Mouse (Mus musculus) kidney, postnatal 25 days (tissue): Measurements from ENCODE around the gene 2310046K23Rik.
"Not testable (repeated sequence)": the region's sequence is repeated elsewhere in the genome, so short reads cannot be mapped to it uniquely, and the experiment has no call there.

Source experiments
- DNase-seq, 2 experiments: peaks; one replicate each; pipeline ENCODE4 v3.0.0; 2021; ENCODE audit warnings: mixed read lengths in 2 of 2

2310046K23Rik gene

DNA sequence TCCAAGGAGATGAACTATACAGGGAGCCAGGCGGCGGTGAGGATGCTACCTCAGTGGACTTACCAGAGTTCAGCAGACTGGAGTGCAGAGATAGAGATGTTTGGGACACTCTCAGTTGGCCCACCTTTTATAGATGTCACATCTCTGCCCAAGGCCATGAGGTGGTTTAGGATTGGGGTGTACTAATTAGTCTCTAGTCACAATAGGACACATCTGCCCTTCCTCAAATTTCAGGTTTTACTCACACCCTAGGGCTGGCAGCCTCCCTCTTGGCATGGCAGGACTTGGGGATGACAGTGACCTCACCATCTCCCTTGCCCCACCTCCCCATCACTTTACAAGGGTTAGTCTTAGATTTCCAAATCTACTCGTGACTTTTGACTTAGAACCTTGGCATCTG, at the start of gene 2310046K23Rik:
2310046K23Rik (minus strand) TSS at position 101 of the 400 bp plus-strand sequence.
- DNase-seq: no peak

DNA sequence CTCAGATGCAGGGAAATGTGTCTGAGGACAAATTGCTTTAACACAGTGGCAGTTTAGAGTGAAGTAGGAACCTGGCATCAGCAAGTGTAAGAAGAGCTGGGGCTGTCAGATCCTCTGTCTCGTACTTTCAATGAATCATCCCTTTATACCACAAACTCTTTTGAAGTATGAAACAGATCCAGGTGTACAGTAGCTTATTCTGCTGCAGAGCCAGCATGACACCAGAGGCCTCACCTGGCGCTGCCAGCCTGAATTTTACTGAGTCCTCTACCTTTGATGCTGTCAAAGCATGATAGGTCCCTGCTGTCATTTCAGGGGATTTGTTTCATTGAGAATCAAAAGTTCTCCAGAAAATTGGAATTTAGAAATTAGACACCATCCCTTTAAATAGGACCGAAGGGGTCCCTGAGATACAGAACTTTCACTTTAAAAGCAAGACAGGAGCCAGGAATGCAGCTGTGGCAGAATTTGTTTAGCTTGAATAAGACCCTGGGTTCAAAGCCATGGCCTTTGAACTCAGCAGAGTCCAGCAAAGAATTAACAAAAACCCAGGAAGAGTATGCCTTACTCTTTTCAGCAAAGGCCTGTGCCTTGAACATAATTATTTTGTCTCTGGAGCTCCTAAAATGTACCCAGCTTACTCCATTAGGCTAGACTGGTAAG, 49.0 kb upstream of the 2310046K23Rik start:
- no peak for DNase-seq

DNA sequence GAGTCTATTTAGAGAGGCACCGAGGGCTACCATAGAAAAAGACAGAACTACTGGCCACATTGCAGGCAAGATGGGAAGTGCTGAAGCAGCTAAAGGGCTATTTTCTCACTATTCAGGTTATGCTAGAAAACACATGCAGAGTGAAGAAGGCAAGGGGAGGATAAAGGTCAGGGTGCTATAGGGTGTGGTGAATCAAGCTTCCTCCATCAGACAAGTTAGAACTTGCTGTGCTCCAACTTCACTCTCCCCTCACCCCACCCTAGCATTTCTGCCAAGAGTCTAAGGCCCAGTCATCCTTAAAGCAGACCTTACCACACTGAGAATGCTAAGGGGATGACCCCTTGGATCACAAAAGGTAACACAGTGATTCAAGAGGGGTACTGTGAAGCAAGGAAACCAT, 45.2 kb upstream of the 2310046K23Rik start:
- no peak for DNase-seq

DNA sequence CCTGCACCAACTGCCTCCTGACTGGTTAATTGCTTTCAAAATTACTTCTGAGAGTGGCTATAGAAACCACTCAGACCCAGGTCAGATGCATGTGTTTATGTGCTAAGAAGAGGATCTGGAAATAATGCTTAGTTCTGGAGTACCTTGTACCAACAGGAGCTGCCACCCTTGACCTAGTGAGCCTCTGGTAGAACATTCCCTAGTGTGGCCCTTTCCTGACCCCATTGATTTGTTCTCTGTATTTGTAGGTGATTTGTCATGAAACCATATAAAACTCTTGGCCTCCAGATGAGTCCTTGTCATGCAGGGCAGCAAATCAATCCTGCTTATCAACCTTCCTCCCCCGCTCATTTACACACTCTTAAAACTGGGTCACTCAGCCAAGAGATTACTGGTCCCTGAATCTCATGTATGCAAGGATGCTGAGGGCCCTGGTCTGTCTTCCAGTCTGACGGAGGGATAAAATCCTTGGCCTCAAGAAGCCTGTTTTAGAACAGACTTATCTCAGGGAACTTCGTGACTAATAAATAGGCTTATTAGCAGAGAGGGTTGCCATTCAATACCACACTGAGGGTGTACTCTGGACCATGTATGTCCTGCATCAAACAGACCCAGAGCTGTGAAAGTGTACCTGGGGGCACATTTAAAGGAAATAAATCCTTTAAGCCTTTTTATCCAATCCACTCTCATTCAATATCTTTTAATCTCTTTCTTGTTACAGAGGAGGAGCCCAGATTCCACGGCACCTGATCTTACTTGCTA, 44.5 kb upstream of the 2310046K23Rik start:
- DNase-seq: no peak

DNA sequence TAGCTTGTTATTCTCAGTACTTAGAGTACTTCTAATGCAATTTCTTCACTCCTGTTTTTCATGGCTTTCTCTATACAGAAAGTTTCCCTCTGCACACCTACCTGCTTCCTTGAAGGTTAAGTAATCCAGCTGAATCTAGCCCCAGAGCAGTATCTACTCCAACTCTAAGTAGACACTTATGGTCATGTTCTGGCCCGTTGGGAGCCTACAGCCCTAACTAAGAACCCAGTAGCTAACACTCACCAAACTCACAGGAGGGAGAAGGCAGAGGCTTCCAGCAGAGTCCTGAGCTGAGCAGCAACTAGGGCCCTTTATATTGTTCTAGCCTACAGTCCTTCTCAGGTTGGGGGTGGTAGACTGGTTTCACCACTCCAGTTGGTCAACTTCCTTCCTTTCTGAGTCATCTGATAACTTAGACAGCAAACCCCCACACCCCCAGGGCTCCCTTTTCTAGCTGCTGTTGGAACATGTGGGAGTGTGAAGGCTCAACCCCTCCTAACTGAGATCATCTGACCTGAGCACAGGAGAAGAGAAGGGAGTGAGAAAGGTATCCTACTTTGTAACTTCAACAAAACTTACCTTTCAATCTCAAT, 39.2 kb upstream of the 2310046K23Rik start, which contains the start of gene Ivl:
Ivl (minus strand) TSS at position 287 of the 593 bp plus-strand sequence.
- DNase-seq: no peak

DNA sequence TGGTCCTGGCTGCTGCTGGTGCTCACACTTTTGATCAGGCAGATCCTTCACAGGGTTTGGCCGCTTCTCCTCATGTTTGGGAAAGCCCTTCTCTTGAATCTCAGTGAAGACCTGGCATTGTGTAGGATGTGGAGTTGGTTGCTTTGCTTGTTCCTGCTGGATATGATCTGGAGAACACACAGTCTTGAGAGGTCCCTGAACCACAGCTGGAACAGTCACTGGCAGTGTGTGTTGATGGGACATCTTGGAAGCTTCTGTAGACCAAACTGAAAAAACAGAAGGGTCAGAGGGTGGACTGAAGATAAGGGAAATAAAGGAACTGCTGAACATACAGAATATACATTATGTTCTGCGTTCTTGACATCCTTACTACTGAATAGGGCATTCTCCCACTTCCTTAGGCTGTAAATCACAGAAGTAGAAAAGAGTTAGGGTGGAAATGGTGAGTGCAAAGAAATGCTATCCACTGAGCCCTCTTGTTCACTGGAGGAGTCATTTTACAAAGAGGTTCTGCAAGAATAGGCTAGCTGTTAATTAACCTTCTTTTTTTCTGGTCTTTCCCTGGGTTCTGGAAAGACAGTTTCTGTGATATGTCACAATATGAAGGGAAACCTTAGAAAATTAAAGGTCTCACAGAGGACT, 38.3 kb upstream of the 2310046K23Rik start:
- DNase-seq: no peak

DNA sequence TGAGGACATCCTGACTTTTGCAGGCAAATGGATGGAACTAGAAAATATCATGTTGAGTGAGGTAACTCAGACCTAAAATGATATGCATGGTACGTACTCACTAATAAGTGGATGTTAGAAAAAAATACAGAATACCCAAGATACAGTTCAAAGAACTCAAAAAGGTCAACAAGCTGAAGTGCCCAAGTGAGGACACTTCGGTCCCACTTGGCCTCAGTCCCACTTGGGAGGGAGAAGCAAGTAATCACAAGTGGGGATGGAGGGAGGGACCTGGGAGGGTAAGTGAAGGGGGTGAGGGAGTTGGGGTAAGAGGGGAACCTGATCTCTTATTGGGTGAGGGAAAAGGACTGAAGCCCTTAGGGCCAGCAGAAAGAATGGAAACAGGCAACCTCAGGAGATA, 34.4 kb upstream of the 2310046K23Rik start:
- DNase-seq: no peak

DNA sequence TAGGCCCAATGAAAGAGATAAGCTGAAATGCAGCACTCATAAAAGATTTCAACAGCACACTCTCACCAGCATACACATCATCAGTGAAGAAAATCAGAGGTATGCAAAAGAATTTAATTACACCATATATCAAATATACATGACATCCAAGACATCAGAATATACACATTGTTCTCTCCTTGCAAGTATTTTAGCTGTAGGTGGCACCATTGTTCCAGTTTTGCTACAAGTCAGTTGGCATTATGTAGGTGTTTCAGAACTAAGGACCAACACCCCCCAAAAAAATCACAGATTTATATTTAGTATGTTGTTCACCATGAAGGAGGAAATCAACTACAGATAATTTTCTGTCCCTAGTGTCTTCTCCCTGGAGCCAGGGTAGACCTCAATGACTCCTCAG, 31.1 kb upstream of the 2310046K23Rik start:
- DNase-seq: peak in 1 of 2 experiments; percentile 5

DNA sequence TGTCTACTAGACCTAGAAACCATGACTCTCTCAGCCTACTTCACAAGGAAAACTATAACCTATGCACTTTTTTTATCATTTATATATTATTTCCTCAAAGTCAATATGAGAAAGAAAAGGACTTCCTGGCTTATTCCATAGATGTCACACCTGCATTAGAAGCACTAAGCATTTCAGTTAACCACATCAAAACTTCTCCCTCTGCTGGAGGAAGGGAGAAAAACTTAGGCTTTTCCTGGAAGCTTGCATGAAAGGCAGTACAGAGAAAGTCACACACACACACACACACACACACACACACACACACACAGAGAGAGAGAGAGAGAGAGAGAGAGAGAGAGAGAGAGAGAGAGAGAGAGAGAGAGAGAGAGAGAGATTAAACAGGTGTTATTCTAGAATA, 22.0 kb downstream of the 2310046K23Rik start:
- DNase-seq: peak in 1 of 2 experiments; percentile 17

DNA sequence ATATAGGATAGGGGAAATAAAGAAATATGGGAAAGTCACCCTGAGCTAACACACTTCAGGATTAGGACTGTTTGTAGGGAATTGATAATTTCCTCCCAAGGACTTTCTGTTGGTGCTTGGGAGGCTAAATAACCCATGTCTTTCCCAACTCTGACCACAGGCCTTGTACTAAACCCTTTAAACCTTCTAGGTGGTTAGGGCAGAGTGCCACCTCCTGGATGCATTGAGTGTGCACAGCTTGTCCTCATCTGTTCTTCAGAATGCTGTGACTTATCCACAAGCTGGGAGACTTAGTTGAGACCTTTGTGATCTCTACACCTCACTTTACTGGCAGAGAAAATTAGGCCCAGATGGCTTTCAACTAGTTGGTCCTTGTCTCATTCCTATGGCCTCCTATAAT, 23.5 kb downstream of the 2310046K23Rik start:
- DNase-seq: peak; percentile 54 to 56

DNA sequence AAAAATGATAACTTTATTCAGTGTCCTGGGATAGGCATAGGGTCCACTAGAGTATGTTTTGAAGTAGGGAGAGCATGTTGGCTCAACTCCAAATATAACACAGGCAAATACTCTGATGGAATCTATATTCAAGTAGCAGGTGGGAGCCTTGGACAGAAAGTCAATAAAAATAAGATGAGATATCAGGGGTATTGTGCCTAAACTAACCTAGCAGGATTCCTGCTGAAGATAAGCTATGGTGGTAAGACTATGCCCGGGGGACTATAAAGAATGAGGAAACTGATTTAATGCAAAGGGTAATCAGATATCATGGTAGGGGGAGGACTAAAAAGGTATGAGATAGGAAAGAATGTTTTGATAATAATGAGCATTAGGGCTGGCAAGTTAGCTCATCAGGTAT, 26.1 kb downstream of the 2310046K23Rik start:
- no peak for DNase-seq

DNA sequence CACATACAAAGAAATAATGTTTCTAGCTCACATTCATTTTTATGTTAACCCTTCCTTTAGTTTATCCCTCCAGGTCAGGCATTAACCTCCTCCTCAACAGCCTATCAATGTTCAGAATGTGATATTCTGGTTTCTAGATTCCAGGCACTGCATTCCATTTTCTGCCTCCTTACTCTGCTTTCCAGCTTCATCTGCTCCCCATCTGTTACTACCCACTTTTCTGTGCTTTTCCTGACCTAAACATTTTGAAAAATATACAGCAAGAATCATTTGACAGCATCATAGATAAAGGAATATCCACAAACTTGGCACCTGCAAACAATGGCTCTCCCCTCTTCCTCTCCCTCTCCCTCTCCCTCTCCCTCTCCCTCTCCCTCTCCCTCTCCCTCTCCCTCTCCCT, 30.8 kb downstream of the 2310046K23Rik start:
- no peak for DNase-seq

DNA sequence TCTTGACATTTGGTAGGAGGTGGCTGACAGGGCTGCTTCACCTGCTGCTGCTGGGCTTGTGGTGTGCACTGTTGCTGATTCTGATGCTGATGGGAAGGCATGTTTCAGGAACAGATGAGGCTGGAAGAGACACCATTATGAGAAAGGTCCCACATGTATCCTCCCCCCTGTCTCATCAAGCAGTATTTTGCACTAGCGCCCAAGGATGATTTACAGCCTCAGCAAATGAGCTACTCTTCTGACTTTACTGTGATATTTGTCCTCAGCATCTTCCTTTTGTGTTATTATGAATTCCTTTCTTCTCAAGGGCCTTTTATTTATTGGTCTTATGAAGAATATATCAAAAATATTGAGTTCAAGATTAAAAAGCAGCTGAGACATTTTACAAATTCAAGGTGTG, 33.9 kb downstream of the 2310046K23Rik start, which contains the start of gene Sprr4:
Sprr4 (minus strand) TSS at position 101 of the 400 bp plus-strand sequence.
- DNase-seq: no peak

DNA sequence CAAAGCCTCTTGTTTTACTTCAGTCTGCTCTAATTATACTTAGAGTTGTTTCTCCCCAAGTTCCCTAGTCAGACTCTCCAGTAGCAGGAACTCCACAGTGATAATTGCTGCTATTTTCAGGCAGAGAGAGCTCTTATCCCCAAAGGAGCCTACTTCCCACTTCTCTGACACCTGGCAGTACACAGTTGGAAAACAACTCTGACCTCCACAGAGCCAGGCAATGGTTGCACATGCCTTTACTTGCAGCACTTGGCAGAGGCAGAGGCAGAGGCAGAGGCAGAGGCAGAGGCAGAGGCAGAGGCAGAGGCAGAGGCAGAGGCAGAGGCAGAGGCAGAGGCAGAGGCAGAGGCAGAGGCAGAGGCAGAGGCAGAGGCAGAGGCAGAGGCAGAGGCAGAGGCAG, 44.0 kb downstream of the 2310046K23Rik start:
- DNase-seq: not testable (repeated sequence)

DNA sequence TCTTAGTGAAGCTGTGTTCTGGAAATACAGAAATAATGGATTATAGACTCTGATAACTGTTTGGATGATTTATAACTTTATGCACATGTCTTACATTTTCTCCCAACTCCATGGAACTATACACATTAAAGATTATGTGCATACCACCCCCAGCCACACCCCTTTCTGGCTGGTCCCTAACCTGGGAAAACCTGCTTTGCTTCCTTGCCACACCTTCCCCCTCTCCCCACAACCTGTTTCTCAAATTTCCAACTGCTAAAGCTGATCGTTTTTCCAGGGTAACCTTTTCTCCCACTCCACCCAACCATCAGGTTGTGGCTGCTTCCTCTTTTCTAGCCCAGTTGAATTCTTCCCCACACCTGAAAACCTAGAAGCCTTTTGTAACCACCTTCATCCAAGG, 48.0 kb downstream of the 2310046K23Rik start:
- no peak for DNase-seq

DNA sequence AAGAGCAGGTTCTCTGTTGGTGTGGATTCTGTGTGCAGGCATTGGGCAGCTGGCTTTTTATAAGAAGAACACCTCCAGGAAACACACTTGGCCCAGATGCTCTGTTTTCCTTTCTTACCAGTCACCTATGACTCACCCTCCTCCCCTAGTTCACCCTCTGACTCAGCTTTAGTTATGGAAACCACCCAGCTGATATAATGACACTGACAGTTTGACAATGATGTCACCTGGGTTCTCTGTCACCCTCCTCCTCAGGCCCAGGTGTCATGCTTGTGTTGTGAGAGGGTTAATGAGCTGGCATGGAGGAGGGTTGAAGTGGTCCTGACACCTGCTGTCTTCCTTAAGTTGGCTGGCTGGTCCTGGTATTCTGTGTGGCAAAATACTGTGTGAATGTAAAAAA, 48.4 kb downstream of the 2310046K23Rik start, which contains the start of gene Sprr1a:
Sprr1a (minus strand) TSS at position 33 of the 400 bp plus-strand sequence.
- DNase-seq: no peak
